Mouse (Mus musculus): ENCODE data around the gene Gm45902. TPM values are rescaled to one million over a fixed set of nuclear protein-coding genes. Genes with fewer than 3 reads are reported as not detected.

Gene Gm45902
- polyA plus RNA-seq (2017; shearing (Covaris generic)), result 1 to 10 TPM; 2.0 to 4.1 TPM

DNA sequence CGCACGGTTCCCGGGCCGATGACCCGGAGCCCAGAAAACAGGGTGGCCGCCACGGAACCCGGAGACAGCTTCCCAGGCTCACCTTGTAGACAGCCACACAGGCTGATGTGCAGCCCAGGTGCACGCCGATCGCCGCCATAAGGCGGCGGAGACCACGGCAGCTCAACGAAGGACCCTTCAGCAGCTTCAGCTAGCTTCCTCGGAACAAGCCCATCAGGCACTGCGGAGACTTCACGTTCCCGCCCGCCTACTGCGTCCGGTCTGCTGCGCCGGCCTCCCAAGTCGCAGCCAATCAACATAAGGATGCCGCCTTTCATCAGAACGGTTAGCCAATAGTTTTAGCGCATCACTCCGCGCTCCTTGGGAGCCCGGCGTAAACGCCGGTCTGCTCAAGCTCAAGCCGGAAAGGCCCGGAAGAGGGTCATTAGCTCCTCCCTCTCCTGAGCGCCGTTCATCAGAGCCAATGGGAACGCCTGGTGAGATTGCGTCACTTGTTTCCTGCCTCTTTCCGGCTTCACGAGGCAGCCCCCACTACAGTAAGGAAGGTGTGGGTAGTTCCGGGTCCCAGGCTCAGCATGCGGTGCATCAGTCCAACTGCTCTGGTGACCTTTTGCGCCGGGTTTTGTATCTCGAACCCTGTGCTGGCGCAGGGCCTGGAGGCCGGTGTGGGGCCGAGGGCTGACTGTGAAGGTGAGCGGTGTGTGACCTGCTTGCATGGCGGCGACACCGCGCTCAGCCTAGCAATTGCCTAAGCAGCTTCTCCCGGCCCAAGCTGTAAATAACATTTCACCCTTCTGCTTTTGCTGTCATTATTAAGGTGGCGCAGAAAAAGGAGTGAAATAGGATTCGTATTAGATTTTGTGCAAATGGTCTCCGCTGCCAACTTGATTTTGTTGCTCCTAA lies at the start of gene Gm45902, which contains the start of the genes Hspa14 and Cdnf:
TSS of gene Gm45902 (minus strand) at position 239 of the 903 bp plus-strand sequence.
TSS of gene Hspa14 (minus strand) at position 263 of the 903 bp plus-strand sequence.
TSS of gene Cdnf (plus strand) at position 479 of the 903 bp plus-strand sequence.
- peak; percentile 95 for ATAC-seq

DNA sequence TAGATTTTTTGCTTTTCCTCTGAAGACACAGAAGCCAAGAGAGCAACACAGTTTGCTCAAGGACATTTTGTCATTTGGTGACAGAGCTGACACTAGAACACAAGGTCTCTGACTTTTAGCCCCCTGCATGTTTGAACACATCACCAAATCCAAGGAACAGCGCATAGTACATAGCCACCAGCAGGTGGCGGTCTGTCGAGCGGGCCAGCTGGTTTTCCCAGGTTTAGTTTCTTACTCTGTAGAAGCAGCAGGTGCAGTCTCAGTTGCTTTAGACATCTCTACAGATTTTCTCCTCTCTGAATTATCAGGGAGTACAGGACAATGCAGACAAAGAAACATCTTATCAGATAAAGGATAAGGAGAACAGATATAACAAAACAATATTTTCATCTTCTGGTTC lies 34.0 kb upstream of the Gm45902 start:
- peak; percentile 85 for ATAC-seq

- ATAC-seq, result no peak
These were observed 33.5 kb upstream of the Gm45902 start for GRCm38 (mm10) chr2:3546055-3546454.

DNA sequence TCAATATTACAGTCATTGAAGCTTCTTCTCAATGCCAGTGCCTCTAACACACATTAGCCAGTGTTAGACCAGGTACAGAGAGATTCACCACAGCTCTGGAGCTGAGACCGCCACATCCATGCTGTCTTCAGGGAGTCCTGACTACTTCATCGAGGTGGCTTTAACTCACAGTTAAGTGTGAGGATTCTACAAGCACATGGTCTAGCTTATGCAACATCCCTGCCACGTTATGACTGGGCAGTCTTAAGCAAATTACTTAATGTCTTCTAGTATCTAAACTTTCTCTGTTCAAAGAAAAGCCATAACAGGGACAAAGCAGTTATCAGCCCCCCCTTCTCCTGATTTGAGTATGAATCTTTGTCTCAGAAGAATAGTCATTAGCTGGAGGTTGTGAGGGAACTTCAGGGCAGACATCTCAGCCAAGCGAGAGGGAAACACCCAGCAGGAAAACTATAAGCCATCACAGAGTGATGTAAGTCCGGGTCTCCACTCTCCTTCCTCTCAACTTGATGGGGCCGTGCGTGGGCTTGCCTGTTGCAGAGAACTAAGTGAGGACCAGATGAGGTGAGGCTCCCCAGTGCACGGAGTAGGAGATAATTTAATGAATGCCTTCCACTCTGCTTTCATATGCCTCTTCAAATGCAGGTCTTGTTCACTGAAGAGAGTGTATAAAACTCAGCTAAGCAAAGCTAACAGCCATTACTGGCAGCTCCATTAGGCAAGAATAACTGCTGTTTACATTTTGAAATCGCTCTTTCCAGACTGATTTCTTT lies 28.9 kb upstream of the Gm45902 start:
- ATAC-seq, result no peak

DNA sequence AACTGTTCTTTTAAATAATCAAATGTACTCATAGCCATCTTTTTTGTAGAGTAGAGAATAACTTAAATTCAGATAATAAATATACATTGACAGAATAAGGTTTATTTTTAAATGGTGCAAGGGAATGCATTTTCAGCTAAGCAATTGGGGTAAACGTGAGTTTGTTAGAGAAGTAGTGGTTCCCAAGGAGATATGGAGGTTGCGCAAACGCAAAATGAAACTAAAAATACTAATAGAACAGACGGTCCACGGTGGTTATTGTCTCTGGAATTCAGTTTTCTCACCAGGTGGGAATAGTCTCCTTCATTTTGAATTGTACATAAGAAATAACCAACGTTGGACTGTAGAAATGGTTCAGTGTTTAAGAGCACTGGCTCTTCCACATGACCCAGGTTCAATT lies 13.7 kb upstream of the Gm45902 start:
- no peak for ATAC-seq

DNA sequence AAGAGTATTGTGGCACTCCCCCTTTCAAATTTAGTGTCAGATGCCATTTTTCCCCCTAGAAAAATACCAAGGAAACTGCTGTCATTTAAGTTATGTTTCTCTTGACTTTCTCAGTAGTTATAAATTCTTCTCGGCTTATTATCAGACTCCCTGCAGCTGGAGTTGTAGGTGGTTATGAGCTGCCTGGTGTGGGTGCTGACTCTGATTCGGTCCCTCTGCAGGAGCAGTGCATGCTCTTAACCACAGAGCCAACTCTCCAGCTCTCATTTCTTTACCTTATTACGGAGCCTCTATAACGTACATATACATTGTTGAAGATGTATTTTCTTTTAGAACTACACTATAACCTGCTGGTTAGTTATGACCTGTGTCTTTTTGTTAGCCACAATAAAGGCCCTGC lies 10.0 kb upstream of the Gm45902 start:
- no peak for ATAC-seq

GRCm38 (mm10) chr2:3512076-3512475 lies 514 bp downstream of the Gm45902 start:
- ATAC-seq, result peak; percentile 0

- no peak for ATAC-seq
These were observed 11.7 kb downstream of the Gm45902 start for GRCm38 (mm10) chr2:3500886-3501285.

DNA sequence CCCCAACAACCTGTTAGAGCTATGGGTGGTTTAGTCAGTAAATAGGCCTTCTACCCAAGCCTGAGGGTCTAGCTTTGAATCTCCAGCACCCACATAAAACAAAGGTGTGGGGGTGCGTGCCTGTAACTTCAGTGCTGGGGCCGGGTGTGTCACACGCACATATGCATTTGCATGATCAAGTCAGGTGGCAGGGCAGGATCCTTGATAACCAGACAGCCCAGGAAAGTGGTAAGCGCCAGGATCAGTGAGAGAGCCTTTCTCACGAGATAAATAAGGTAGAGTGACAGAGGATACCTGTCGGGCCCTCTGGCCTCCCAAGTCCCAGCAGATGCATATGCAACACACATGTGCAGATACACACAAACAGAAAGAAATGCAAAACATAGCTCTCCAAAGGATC lies 13.0 kb downstream of the Gm45902 start:
- ATAC-seq, result no peak

GRCm38 (mm10) chr2:3493833-3494409 lies 18.7 kb downstream of the Gm45902 start:
- ATAC-seq, result no peak

DNA sequence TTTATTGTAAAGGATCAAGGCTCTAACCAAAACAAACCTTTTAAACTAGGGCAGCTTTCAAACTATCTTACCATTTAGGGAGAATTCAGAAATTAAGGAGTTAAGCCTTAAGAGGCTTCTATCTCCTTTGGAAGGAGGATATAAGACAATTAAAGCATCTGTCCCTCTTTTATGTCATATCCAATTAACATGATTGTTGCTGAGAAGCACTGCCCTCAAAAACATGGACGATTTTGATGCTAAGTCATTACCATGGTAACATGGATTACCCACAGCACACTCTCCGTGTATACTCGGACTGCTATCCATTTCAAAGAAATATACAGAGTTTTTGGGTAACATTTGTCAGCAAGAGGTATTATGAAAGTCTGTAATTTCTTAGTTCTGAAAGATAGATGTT lies 22.8 kb downstream of the Gm45902 start:
- ATAC-seq, result no peak

GRCm38 (mm10) chr2:3480239-3480638 lies 32.4 kb downstream of the Gm45902 start:
- no peak for ATAC-seq

DNA sequence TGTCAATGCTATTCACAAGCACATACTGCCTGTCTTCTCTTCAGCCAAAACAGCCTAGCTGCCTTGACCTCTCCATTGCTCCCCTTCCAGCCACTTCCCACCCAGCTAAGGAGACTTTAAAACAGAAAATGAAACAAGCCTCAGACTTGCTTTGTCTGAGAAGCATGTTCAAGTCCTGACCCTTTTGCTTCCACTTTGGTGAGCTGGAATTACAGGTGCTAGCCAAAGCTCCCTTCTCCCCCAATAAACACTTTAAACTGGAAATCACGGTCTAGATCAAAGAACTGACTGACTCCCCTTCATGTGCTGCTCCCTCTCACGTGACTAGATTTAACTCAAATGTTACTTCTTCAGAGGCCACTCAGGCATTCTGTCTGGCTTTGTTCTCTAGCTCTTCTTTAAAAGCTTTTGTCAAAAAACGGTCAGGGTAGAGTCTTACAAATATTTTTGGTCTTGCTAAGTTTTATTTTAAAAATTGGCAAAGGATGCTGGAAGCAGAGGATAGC lies 36.8 kb downstream of the Gm45902 start:
- no peak for ATAC-seq

GRCm38 (mm10) chr2:3474861-3475283 lies 37.7 kb downstream of the Gm45902 start, which contains the start of gene Suv39h2:
Gene Suv39h2 (minus strand): TSS chr2:3475031.
- ATAC-seq, result peak; percentile 88

DNA sequence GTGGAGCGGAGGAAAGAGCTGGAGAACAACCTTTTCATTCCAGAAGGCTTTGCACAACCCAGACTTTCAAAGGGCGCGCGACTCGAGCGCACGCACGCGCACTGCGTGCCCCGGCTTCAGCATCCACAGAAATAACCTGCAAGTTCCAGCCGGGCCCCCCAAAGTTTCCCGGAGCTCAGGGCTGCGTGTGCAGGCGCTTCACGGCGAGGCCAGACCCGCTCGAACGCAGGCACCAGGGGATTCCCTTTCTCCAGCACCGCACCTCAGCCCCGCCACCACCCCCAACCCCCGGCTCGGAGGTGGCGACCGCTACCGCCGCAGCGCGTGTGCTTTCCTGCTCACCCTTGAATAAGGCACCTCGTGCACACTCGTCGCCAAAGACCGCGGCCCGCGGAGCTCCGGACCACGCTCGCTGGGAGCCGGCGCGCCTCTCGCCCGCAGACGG lies 38.2 kb downstream of the Gm45902 start:
- ATAC-seq, result peak; percentile 44

- no peak for ATAC-seq
These were observed 38.7 kb downstream of the Gm45902 start for GRCm38 (mm10) chr2:3473891-3474290.

DNA sequence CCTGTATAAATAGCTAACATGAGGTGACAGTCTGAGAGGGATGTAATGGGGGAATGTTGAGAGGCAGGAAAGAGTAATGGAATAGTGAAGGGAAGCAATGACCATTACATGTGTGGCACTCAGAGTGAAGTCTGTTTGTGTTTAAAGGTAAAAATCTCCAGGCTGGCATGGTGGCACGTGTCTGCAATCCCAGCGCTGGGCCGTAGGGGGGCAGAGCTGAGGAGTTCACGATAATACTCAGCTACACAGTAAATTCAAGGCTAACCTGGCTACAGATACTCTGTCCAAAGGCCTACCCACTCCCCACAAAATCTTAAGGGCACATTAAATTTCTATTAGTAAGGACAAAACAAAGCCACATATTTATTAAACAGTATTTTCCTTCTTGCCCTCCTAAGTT lies 56.0 kb downstream of the Gm45902 start:
- ATAC-seq, result no peak

Other genes with a start within 250 kb of the Gm45902 start
- 10 to 100 TPM; 41.8 to 53.2 TPM for gene Nmt2, start 228.6 kb downstream of the Gm45902 start, polyA plus RNA-seq (2017; shearing (Covaris generic))
- gene Rpp38, start 180.1 kb downstream of the Gm45902 start, polyA plus RNA-seq (2017; shearing (Covaris generic)), result 10 to 100 TPM; 19.0 to 21.7 TPM
- gene Acbd7, start 176.6 kb downstream of the Gm45902 start, polyA plus RNA-seq (2017; shearing (Covaris generic)), result not detected
- gene Olah, start 115.6 kb downstream of the Gm45902 start, polyA plus RNA-seq (2017; shearing (Covaris generic)), result not detected
- not detected for gene Meig1, start 90.1 kb downstream of the Gm45902 start, polyA plus RNA-seq (2017; shearing (Covaris generic))
- 10 to 100 TPM; 15.8 to 18.1 TPM for gene Dclre1c, start 88.7 kb downstream of the Gm45902 start, polyA plus RNA-seq (2017; shearing (Covaris generic))
- gene Suv39h2, start 37.8 kb downstream of the Gm45902 start, polyA plus RNA-seq (2017; shearing (Covaris generic)), result 1 to 10 TPM in 1 of 2 experiments, under 1 TPM in 1; 0.69 to 1.5 TPM
- 10 to 100 TPM; 86.6 to 90.1 TPM for gene Hspa14, start within 50 bp of the Gm45902 start, polyA plus RNA-seq (2017; shearing (Covaris generic))
- under 1 TPM; 0.25 to 0.44 TPM for gene Cdnf, start 240 bp upstream of the Gm45902 start, polyA plus RNA-seq (2017; shearing (Covaris generic))
- 100 to 1,000 TPM; 231 to 265 TPM for gene Fam107b, start 57.7 kb upstream of the Gm45902 start, polyA plus RNA-seq (2017; shearing (Covaris generic))

All from activated CD4-positive, CD25-positive, alpha-beta regulatory T cell, adult 4 months (primary cell).